Mouse (Mus musculus) liver, adult 2 months (tissue): ENCODE results near the gene Mmp15. TPM values are rescaled to one million over a fixed set of nuclear protein-coding genes. Genes with fewer than 3 reads are reported as not detected.

Experiments used
- DNase-seq: peaks from one replicate; pipeline ENCODE4 v3.0.0-alpha.2; 2011; ENCODE audit warnings: low read depth, low spot score; ENCODE audit errors: extremely low read depth
- H3K27ac ChIP-seq: fragments of 200-500 bp; replicated peaks from 2 replicates; pipeline ENCODE4 v1.5.1; 2012; ENCODE audit warnings: low read depth, mild to moderate bottlenecking, control low read depth, inconsistent platforms, low read length; ENCODE audit not compliant: insufficient read depth
- H3K27me3 ChIP-seq: fragments of 200-500 bp; 2 replicates; pipeline ENCODE4 v1.6.1; 2012; ENCODE audit warnings: mild to moderate bottlenecking, moderate library complexity, low read length, inconsistent platforms; ENCODE audit not compliant: control insufficient read depth, insufficient read depth
- H3K36me3 ChIP-seq: fragments of 200-500 bp; 2 replicates; pipeline ENCODE4 v1.6.1; 2012; ENCODE audit warnings: low read length, inconsistent platforms; ENCODE audit not compliant: control insufficient read depth, insufficient read depth
- H3K4me1 ChIP-seq: fragments of 200-500 bp; 2 replicates; pipeline ENCODE4 v1.6.1; 2011; ENCODE audit warnings: low read length; ENCODE audit not compliant: control insufficient read depth, insufficient read depth
- H3K4me3 ChIP-seq: fragments of 200-500 bp; 2 replicates; pipeline ENCODE4 v1.5.1; 2011; ENCODE audit warnings: low read depth, mild to moderate bottlenecking, control low read depth, low read length, moderate library complexity; ENCODE audit not compliant: insufficient read depth
- H3K79me2 ChIP-seq: fragments of 200-500 bp; 2 replicates; pipeline ENCODE4 v1.6.1; 2012; ENCODE audit warnings: inconsistent platforms, mild to moderate bottlenecking, low read length, moderate library complexity; ENCODE audit not compliant: control insufficient read depth, insufficient read depth
- H3K9ac ChIP-seq: fragments of 200-500 bp; 2 replicates; pipeline ENCODE4 v1.6.1; 2012; ENCODE audit warnings: low read depth, mild to moderate bottlenecking, control low read depth, inconsistent platforms, low read length
- CTCF ChIP-seq: fragments of 200-500 bp; IDR thresholded peaks from 2 replicates; pipeline ENCODE4 v1.5.1; 2011; ENCODE audit warnings: low read depth, low read length, control low read depth
- POLR2A ChIP-seq: fragments of 200-500 bp; IDR thresholded peaks from 2 replicates; pipeline ENCODE4 v1.6.1; 2011; ENCODE audit warnings: low read length, control low read depth; ENCODE audit not compliant: insufficient read depth; ENCODE audit errors: extremely low read depth
- WGBS: fragments of 180-500 bp; shearing (Covaris S2); methylation state at CpG from one replicate; pipeline ENCODE4 v1.1.7; 2018; 5-methylcytosine and 5-hydroxymethylcytosine counted together
- polyA plus RNA-seq: library from polyadenylated mRNA; depleted of rRNA; stranded (reverse); fragments of >200 nt; gene quantifications from 2 replicates; pipeline ENCODE4 v1.2.3, GENCODE M21; 2012
- total RNA-seq: library from RNA; depleted of rRNA; stranded (reverse); fragments of >200 nt; gene quantifications from 2 replicates; pipeline ENCODE4 v1.2.3, GENCODE M21; 2014

The Mmp15 gene
- total and polyA plus RNA-seq, 2 experiments = 6.5 to 16.5 TPM

- peaks cover 19% of the 10 kb centered on the region; the same call in 1 of the 2 replicates for H3K79me2 ChIP-seq
- peaks cover 16% of the 10 kb centered on the region for H3K4me1 ChIP-seq
- no peaks in the 10 kb centered on the region for H3K36me3 ChIP-seq
- TF ChIP-seq POLR2A (no peak), CTCF (0 out of 2 replicates have a peak, but pooled peaks have one; percentile 0)
- H3K4me3 ChIP-seq = peak overlapping the region; percentile 75
- peak overlapping the region; percentile 95 for H3K9ac ChIP-seq
- H3K27ac ChIP-seq = peak overlapping the region; percentile 90
- 9% methylated on average over 62 of the region's 62 CpGs for WGBS
- DNase-seq = peak; percentile 52
- H3K27me3 ChIP-seq = no peaks in the 10 kb centered on the region
Measured at GRCm38 (mm10) chr8:95352871-95353866, 1.1 kb downstream of the Mmp15 start.

GRCm38 (mm10) chr8:95354606-95355005 lies 2.5 kb downstream of the Mmp15 start:
- Histone ChIP-seq H3K9ac (no peak overlapping the region), H3K4me3 (no peak overlapping the region), H3K4me1 (peaks cover 14% of the 10 kb centered on the region), H3K79me2 (peaks cover 19% of the 10 kb centered on the region; the same call in 1 of the 2 replicates), H3K36me3 (no peaks in the 10 kb centered on the region), H3K27ac (no peak overlapping the region), H3K27me3 (no peaks in the 10 kb centered on the region)
- TF ChIP-seq POLR2A (no peak), CTCF (no peak)
- 96% methylated on average over 2 of the region's 2 CpGs for WGBS
- DNase-seq = no peak

GRCm38 (mm10) chr8:95358550-95359411 lies 6.7 kb downstream of the Mmp15 start:
- Histone ChIP-seq H3K27me3 (no peaks in the 10 kb centered on the region), H3K36me3 (no peaks in the 10 kb centered on the region), H3K4me1 (peaks cover 34% of the 10 kb centered on the region), H3K4me3 (no peak overlapping the region), H3K9ac (no peak overlapping the region), H3K79me2 (peaks cover 26% of the 10 kb centered on the region; the same call in 1 of the 2 replicates), H3K27ac (no peak overlapping the region)
- 49% methylated on average over 7 of the region's 8 CpGs for WGBS
- no peak for TF ChIP-seq CTCF
- TF ChIP-seq POLR2A = no peak
- DNase-seq = peak; percentile 32

DNA sequence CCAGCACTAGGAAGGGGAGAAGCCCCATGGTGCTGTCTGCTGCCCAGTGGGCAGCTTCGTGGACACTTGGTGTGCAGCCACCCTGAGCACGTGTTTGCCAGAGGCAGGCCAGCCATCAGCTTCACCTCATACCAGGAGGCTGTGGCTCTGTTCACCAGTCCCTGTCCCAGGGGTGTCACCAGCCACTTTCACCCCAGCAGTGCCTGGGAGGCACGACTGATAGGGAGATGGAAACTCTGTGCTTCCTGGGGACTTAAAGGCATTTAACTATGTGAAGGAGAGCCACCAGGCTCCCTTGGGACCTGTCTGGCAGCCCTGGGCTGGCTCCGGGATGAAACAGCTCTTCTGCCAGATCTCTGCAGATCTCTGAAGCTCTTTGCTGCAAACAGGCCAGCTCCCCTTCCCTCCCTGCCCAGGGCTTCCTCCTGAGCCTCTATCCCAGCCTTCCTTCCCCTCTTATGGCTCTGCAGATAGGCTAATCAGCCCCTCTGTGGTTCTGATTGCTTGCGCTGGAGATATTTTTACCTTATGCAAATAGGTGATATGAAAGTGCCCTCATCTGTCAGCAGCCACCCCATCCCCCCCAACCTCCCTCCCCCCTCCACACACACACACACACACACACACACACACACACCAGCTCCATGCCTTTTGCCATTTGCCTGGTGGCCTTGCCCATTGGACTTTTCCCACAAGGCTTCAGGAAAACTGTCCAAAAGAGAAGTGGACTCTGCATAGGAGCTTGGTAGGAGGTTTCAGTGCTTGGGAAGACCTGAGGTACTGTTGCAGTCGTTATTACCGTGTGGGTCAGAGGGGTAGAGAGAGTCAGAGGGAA lies 8.3 kb downstream of the Mmp15 start:
- TF ChIP-seq POLR2A (no peak), CTCF (no peak)
- WGBS = 16% methylated on average over 7 of the region's 7 CpGs
- Histone ChIP-seq H3K79me2 (peaks cover 16% of the 10 kb centered on the region; the same call in 1 of the 2 replicates), H3K4me3 (peak overlapping the region; percentile 46; the same call in 1 of the 2 replicates), H3K36me3 (no peaks in the 10 kb centered on the region), H3K9ac (peak overlapping the region; percentile 66), H3K4me1 (peaks cover 34% of the 10 kb centered on the region), H3K27ac (peak overlapping the region; percentile 95), H3K27me3 (no peaks in the 10 kb centered on the region)
- DNase-seq = peak; percentile 91

DNA sequence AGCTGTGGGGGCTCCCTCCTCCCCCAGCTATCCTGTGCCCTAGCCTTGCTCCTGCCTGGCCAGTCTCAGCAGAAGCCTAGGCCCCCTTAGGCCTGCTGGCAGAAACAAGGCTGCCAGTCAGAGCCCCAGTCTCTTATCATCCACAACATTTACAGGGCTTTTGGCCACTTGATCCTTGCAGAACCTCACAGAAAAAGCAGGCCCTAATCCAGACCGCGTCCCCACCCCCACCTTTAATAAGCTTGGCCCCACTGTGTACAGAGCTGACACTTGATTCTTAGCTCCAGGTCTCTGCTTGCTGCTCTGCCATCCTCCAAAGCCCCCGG lies 8.9 kb downstream of the Mmp15 start:
- peaks cover 13% of the 10 kb centered on the region; the same call in 1 of the 2 replicates for H3K79me2 ChIP-seq
- DNase-seq = no peak

More for the DNA sequence above, 8.9 kb downstream of the Mmp15 start:
- Histone ChIP-seq H3K9ac (peak overlapping the region; percentile 66), H3K27ac (peak overlapping the region; percentile 95), H3K36me3 (no peaks in the 10 kb centered on the region), H3K4me1 (peaks cover 34% of the 10 kb centered on the region), H3K27me3 (no peaks in the 10 kb centered on the region), H3K4me3 (peak overlapping the region; percentile 46; the same call in 1 of the 2 replicates)
- TF ChIP-seq CTCF = no peak
- TF ChIP-seq POLR2A = no peak
- WGBS = 56% methylated on average over 3 of the region's 3 CpGs
